Comparison of ENCODE assay signal across 12 mouse cellular contexts in the genomic region with DNA sequence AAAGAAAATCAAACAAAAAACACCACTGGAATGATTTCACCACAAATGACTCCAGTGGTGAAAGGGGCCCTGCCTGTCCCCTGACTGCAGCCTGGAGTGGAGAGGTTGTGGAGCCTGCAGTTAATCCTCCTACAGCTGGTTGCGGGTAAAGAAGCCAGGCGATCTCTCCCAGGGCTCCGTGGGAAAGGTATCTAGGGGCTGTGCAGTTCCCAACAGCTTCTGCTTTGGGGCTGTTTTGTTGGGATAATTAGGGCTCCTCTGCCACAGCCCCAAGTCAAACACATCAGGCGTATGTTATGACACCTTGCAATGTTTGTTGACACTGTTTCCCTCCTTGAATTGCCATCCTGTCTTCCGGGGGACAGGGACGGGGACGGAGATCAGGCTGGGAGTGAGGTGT. TPM values are rescaled to one million over a fixed set of nuclear protein-coding genes. Genes with fewer than 3 reads are reported as not detected.
DNase-seq lines count a peak whose midpoint lies in the region; ATAC-seq lines count a peak whose summit lies in the region.
"Had no signal": no experiment of that assay in that cellular context is flagged by ENCODE, and none has a peak within 500 bp of the region (broad histone marks: within the 10 kb centered on the region; RNA-seq: fewer than 3 reads in every experiment).

No protein-coding gene starts in this region.

- no peak for ATAC-seq in hindbrain, embryonic 16.5 days
- ATAC-seq in hindbrain, embryonic 12.5 days (ENCODE audit: low FRiP score), result no peak
- no peak for ATAC-seq in erythroid progenitor cell, adult 5-6 weeks (replicated peaks; ENCODE audit: low FRiP score, poor library complexity, severe bottlenecking)

- WGBS in hindbrain, embryonic 10.5 days, result 27% methylated on average over 7 of the region's 7 CpGs
- 27% methylated on average over 7 of the region's 7 CpGs for WGBS in hindbrain, embryonic 16.5 days
- WGBS in hindbrain, embryonic 12.5 days, result 24% methylated on average over 7 of the region's 7 CpGs

- 0 out of 2 replicates have a peak overlapping the region, but pooled peaks have one; percentile 24 for H3K4me3 ChIP-seq in hindbrain, embryonic 10.5 days
- H3K4me3 ChIP-seq in hindbrain, embryonic 16.5 days (ENCODE audit: low read length), result no peak overlapping the region
- H3K4me3 ChIP-seq in hindbrain, embryonic 12.5 days, result no peak overlapping the region

- DNase-seq in hindbrain, embryonic 10.5 days (ENCODE audit: low spot score), result no peak
- DNase-seq in embryo, embryonic 10.5 days (ENCODE audit: low spot score), result peak; percentile 15
- peak; percentile 21 for DNase-seq in neural tube, embryonic 10.5 days (ENCODE audit: extremely low spot score, low spot score)
- DNase-seq in layer of hippocampus, postnatal 10 days (ENCODE audit: low spot score in 2 of 2), result no peak
- DNase-seq in layer of hippocampus, postnatal 36 days, result no peak
- DNase-seq: adrenal gland, postnatal 10 days; heart, postnatal 10 days; left cerebral cortex, postnatal 4 days had no signal

- H3K4me2 ChIP-seq in hindbrain, embryonic 16.5 days (ENCODE audit: low read length), result no peak overlapping the region
- peak overlapping the region; percentile 19; the same call in 1 of the 2 replicates for H3K4me2 ChIP-seq in hindbrain, embryonic 12.5 days (replicated peaks)

- H3K9ac ChIP-seq in hindbrain, embryonic 16.5 days (ENCODE audit: low read depth, low read length), result no peak overlapping the region
- H3K9ac ChIP-seq in hindbrain, embryonic 12.5 days, result no peak overlapping the region

- no peaks in the 10 kb centered on the region for H3K9me3 ChIP-seq in hindbrain, embryonic 10.5 days
- H3K9me3 ChIP-seq in hindbrain, embryonic 16.5 days (ENCODE audit: control insufficient read depth, low read length), result no peaks in the 10 kb centered on the region
- no peaks in the 10 kb centered on the region for H3K9me3 ChIP-seq in hindbrain, embryonic 12.5 days (replicated peaks)

- no peaks in the 10 kb centered on the region for H3K36me3 ChIP-seq in hindbrain, embryonic 10.5 days
- H3K36me3 ChIP-seq in hindbrain, embryonic 16.5 days (ENCODE audit: control insufficient read depth, insufficient read depth, low read length), result no peaks in the 10 kb centered on the region
- H3K36me3 ChIP-seq in hindbrain, embryonic 12.5 days, result no peaks in the 10 kb centered on the region

- H3K27ac ChIP-seq in hindbrain, embryonic 10.5 days, result no peak overlapping the region
- H3K27ac ChIP-seq in hindbrain, embryonic 16.5 days (ENCODE audit: low read depth, low read length), result no peak overlapping the region
- no peak overlapping the region for H3K27ac ChIP-seq in hindbrain, embryonic 12.5 days

- peaks cover 10% of the 10 kb centered on the region for H3K4me1 ChIP-seq in hindbrain, embryonic 10.5 days (replicated peaks)
- no peaks in the 10 kb centered on the region for H3K4me1 ChIP-seq in hindbrain, embryonic 16.5 days (ENCODE audit: control insufficient read depth, insufficient read depth, low read depth, low read length)
- peaks cover 10% of the 10 kb centered on the region; the same call in 1 of the 2 replicates for H3K4me1 ChIP-seq in hindbrain, embryonic 12.5 days

- 0 out of 2 replicates have a peak, but pooled peaks cover 2% of the 10 kb centered on the region for H3K27me3 ChIP-seq in hindbrain, embryonic 10.5 days (ENCODE audit: insufficient read depth, poor library complexity, severe bottlenecking)
- no peaks in the 10 kb centered on the region for H3K27me3 ChIP-seq in hindbrain, embryonic 16.5 days (replicated peaks; ENCODE audit: control insufficient read depth, insufficient read depth, low read length)
- H3K27me3 ChIP-seq in hindbrain, embryonic 12.5 days, result 0 out of 2 replicates have a peak, but pooled peaks cover 4% of the 10 kb centered on the region
- H3K27me3 ChIP-seq: CH12.LX had no signal

RNA-seq across cellular contexts. Expression of gene Phf21a, which starts 47.5 kb away (rescaled TPM):
- polyA plus RNA-seq in hindbrain, embryonic 10.5 days (2016; fragmentation: Nextera tagmentation; extraction: Ambion mirVana), result 35.3 and 38.1 TPM in 2 replicates
- 30.6 and 34.9 TPM in 2 replicates for polyA plus RNA-seq in hindbrain, embryonic 16.5 days (2015; fragmentation: Nextera tagmentation; extraction: Ambion mirVana)
- polyA plus RNA-seq in hindbrain, embryonic 12.5 days (2016; fragmentation: Nextera tagmentation; extraction: Ambion mirVana), result 40.4 and 41.4 TPM in 2 replicates
- 27.0 and 41.5 TPM in 2 replicates for total RNA-seq in erythroid progenitor cell, adult 5-6 weeks (2015; ENCODE audit: low replicate concordance)
- total RNA-seq in erythroid progenitor cell, adult 5-6 weeks (2017; ENCODE audit: low replicate concordance), result 2.0 and 22.5 TPM in 2 replicates
- total RNA-seq in layer of hippocampus, postnatal 10 days (2021), result 10 to 100 TPM; 75.5 to 83.7 TPM
- 100 to 1,000 TPM; 136 to 142 TPM for total RNA-seq in layer of hippocampus, postnatal 36 days (2021)

Comparison
In these comparisons a context has a peak if more than half of its experiments do, and no peak if none do; other contexts are left out.
1. DNase-seq: peak in embryo, embryonic 10.5 days (single experiment) and neural tube, embryonic 10.5 days (single experiment); none in hindbrain, embryonic 10.5 days (single experiment), layer of hippocampus, postnatal 10 days (0 of 2) and layer of hippocampus, postnatal 36 days (0 of 2).